Mouse (Mus musculus): ENCODE measurements around the gene Gm49601. TPM values are rescaled to one million over a fixed set of nuclear protein-coding genes. Genes with fewer than 3 reads are reported as not detected.

Gm49601 gene
- total and polyA plus RNA-seq, 2 experiments from 2014 or later: 3.4 to 14.2 TPM

DNA sequence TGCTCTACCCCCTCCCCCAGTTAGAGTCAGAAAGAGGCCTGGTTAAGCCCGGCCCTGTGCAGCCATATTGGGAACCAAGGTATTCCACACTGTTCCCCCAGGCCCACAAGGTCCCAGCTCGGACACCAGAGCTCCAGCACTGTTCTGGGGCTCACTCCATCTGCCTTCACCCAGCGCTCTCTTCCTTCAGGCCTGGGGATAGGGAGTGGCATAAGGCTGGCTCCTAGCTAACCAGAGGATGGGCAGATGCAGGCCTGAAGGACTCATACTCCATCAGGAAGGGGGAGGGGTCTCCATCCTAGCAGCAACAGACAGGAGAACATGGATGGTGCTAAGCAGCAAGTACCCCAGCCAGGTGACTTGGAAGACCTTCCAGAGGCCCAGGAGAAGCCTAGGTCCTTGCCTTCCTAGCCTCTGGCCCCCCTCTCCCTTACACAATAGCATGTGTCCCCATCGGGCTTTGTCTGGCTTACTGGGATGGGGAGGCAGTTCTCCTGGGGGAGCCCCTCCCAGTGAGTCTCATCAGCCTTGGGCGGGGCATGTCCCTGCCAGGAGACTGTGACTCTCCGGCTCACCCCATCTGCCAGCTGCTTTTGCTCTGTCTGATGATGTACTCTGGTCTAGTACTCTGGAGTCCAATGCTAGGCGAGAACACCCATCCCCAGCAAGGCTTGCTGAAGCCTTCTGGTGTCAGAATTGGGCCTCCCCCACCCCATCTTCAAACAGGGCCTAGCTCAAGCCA lies 2.1 kb upstream of the Gm49601 start:
- DNase-seq (ENCODE audit: low spot score): no peak
- peak overlapping the region; percentile 98 for H3K9ac ChIP-seq (replicated peaks; ENCODE audit: low read length, poor library complexity, severe bottlenecking)

DNA sequence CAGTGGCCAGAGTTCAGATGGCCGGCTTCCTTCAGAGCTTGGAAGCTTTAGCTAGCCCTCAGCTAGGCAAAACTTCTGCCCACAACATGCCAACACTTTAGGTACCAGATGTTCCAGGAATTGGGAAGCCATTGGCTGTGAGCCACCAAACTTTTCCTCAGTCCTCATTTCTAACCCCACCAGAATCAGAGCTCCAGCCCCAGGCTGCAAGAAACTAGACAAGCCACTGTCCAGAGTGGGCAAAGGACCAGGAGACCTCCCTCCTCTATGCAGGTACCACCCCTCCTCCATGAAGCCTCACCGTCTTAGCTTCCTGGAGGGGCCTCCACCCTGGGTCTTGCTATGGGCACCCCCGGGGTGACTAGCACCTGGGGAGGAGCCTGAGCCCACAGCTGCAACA lies 936 bp upstream of the Gm49601 start:
- H3K9me3 ChIP-seq (ENCODE audit: low read length): no peaks in the 10 kb centered on the region
- DNase-seq (ENCODE audit: low spot score) (no peak), ATAC-seq (ENCODE audit: low FRiP score) (no peak)
- 55% methylated on average over 3 of the region's 3 CpGs for WGBS
- H3K36me3 ChIP-seq (ENCODE audit: insufficient read depth, low read length): peaks cover 30% of the 10 kb centered on the region
- peak overlapping the region; percentile 92 for H3K4me2 ChIP-seq (ENCODE audit: low read depth, low read length, poor library complexity, severe bottlenecking)
- TF ChIP-seq CTCF (IDR thresholded peaks at IDR 0.05): no peak
- peak overlapping the region; percentile 98; the same call in 1 of the 2 replicates for H3K9ac ChIP-seq (replicated peaks; ENCODE audit: low read length, poor library complexity, severe bottlenecking)
- peaks cover 13% of the 10 kb centered on the region; the same call in 1 of the 2 replicates for H3K4me1 ChIP-seq (ENCODE audit: insufficient read depth, low read length)
- H3K27me3 ChIP-seq (ENCODE audit: insufficient read depth, low read length): peaks cover 27% of the 10 kb centered on the region
- H3K27ac ChIP-seq (ENCODE audit: low read depth, low read length): no peak overlapping the region
- H3K4me3 ChIP-seq (ENCODE audit: low read depth, low read length): peak overlapping the region; percentile 90

More for the DNA sequence above, 2.1 kb upstream of the Gm49601 start:
- Histone ChIP-seq H3K4me1 (ENCODE audit: insufficient read depth, low read length) (peaks cover 13% of the 10 kb centered on the region; the same call in 1 of the 2 replicates), H3K36me3 (ENCODE audit: insufficient read depth, low read length) (peaks cover 18% of the 10 kb centered on the region), H3K4me2 (ENCODE audit: low read depth, low read length, poor library complexity, severe bottlenecking) (peak overlapping the region; percentile 92), H3K27me3 (ENCODE audit: insufficient read depth, low read length) (peaks cover 15% of the 10 kb centered on the region), H3K4me3 (ENCODE audit: low read depth, low read length) (peak overlapping the region; percentile 90), H3K27ac (ENCODE audit: low read depth, low read length) (peak overlapping the region; percentile 79; the same call in 1 of the 2 replicates), H3K9me3 (ENCODE audit: low read length) (no peaks in the 10 kb centered on the region)
- TF ChIP-seq CTCF (IDR thresholded peaks at IDR 0.05): no peak
- WGBS: 47% methylated on average over 7 of the region's 7 CpGs
- no peak for ATAC-seq (ENCODE audit: low FRiP score)

DNA sequence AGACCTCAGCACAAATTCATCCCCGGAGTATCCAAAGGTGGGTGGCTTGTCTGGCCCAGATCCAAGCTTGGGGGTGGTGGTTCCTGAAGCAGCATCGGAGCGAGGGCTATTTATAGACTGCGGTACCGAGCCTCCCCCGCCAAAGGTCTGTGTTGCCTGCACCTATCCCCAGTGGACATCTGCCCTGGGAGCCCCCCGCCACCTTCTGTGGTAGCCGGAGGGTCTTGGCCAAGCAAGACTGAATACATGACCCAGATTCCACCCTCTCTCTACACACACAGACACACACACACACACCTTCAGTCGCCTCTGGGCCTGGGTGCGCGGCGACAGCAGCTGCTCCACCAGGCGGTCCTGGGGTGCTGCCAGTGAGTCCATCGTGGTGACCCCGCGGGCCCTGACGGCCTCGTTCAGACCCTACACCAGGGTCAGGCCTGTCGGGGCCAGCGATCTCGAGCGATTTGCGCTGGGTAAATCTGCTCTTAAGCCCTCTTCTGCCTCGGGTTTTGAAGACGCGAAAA lies 376 bp downstream of the Gm49601 start:
- no peak for TF ChIP-seq CTCF (IDR thresholded peaks at IDR 0.05)
- Histone ChIP-seq H3K9ac (replicated peaks; ENCODE audit: low read length, poor library complexity, severe bottlenecking) (peak overlapping the region; percentile 64), H3K9me3 (ENCODE audit: low read length) (no peaks in the 10 kb centered on the region), H3K27me3 (ENCODE audit: insufficient read depth, low read length) (peaks cover 36% of the 10 kb centered on the region), H3K4me2 (ENCODE audit: low read depth, low read length, poor library complexity, severe bottlenecking) (peak overlapping the region; percentile 92), H3K4me3 (ENCODE audit: low read depth, low read length) (peak overlapping the region; percentile 90), H3K36me3 (ENCODE audit: insufficient read depth, low read length) (peaks cover 30% of the 10 kb centered on the region), H3K27ac (ENCODE audit: low read depth, low read length) (no peak overlapping the region), H3K4me1 (ENCODE audit: insufficient read depth, low read length) (peaks cover 13% of the 10 kb centered on the region; the same call in 1 of the 2 replicates)
- DNase-seq (ENCODE audit: low spot score) (no peak), ATAC-seq (ENCODE audit: low FRiP score) (no peak)
- 16% methylated on average over 26 of the region's 26 CpGs for WGBS

DNA sequence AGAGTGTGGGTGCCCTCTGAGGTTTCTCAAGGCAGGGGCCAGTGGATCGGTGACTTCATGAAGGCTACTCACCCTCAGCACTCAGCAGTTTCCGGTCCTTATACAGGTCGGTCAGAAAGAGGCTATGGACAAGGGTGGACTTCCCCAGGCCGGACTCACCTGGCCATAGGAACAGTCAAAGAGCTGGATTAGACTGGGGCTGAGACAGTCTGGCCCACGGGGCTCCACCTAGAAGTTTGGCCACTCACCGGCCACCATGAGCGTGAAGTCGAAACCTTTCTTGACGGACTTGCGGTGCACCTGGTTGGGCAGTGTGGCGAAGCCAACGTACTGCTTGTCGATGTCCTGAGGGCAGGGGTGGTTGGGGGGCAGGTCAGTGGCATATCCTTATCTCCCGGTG lies 1.1 kb downstream of the Gm49601 start:
- Histone ChIP-seq H3K9me3 (ENCODE audit: low read length) (no peaks in the 10 kb centered on the region), H3K27me3 (ENCODE audit: insufficient read depth, low read length) (peaks cover 36% of the 10 kb centered on the region), H3K9ac (replicated peaks; ENCODE audit: low read length, poor library complexity, severe bottlenecking) (no peak overlapping the region), H3K27ac (ENCODE audit: low read depth, low read length) (no peak overlapping the region), H3K4me2 (ENCODE audit: low read depth, low read length, poor library complexity, severe bottlenecking) (no peak overlapping the region), H3K36me3 (ENCODE audit: insufficient read depth, low read length) (peaks cover 30% of the 10 kb centered on the region), H3K4me1 (ENCODE audit: insufficient read depth, low read length) (peaks cover 13% of the 10 kb centered on the region; the same call in 1 of the 2 replicates), H3K4me3 (ENCODE audit: low read depth, low read length) (no peak overlapping the region)
- DNase-seq (ENCODE audit: low spot score) (no peak), ATAC-seq (ENCODE audit: low FRiP score) (no peak)
- TF ChIP-seq CTCF (IDR thresholded peaks at IDR 0.05): no peak
- WGBS: 55% methylated on average over 14 of the region's 14 CpGs

DNA sequence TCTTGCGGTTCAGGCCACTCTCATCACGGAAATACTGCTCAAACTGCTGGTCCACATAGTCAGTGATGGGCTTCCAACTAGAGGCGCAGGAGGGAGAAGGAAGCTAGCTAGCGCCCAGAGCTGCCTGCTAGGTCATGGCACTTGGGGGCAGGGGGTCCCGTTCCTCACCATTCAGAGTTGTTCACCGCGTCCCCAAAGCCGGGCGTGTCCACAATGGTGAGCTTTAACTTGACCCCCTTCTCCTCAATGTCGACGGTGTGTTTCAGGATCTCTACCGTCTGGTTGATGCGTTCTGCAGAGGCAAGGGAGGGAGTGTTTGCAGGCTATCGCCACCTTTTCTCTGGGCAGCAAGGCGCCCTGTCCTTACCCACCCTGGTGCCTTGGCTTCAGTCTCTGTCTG lies 1.6 kb downstream of the Gm49601 start:
- no peak overlapping the region for H3K9ac ChIP-seq (replicated peaks; ENCODE audit: low read length, poor library complexity, severe bottlenecking)
- no peaks in the 10 kb centered on the region for H3K9me3 ChIP-seq (ENCODE audit: low read length)
- H3K36me3 ChIP-seq (ENCODE audit: insufficient read depth, low read length): peaks cover 30% of the 10 kb centered on the region
- peaks cover 36% of the 10 kb centered on the region for H3K27me3 ChIP-seq (ENCODE audit: insufficient read depth, low read length)
- no peak overlapping the region for H3K4me2 ChIP-seq (ENCODE audit: low read depth, low read length, poor library complexity, severe bottlenecking)
- DNase-seq (ENCODE audit: low spot score) (no peak), ATAC-seq (ENCODE audit: low FRiP score) (no peak)
- TF ChIP-seq CTCF (IDR thresholded peaks at IDR 0.05): no peak
- no peak overlapping the region for H3K27ac ChIP-seq (ENCODE audit: low read depth, low read length)
- no peak overlapping the region for H3K4me3 ChIP-seq (ENCODE audit: low read depth, low read length)
- H3K4me1 ChIP-seq (ENCODE audit: insufficient read depth, low read length): peaks cover 13% of the 10 kb centered on the region; the same call in 1 of the 2 replicates
- WGBS: 47% methylated on average over 15 of the region's 15 CpGs
